Mouse (Mus musculus) liver, embryonic 12.5 days (tissue): ENCODE results near the gene Csf1. TPM values are rescaled to one million over a fixed set of nuclear protein-coding genes. Genes with fewer than 3 reads are reported as not detected.
A peak's percentile ranks its signal among the peaks of the same experiment; 100 is the strongest.

Experiments
- ATAC-seq: fragments of 200-750 bp; cut with Nextera tagmentation; 2 replicates; pipeline ENCODE4 v1.8.0; 2017; ENCODE audit warnings: moderate number of reproducible peaks, mild to moderate bottlenecking, moderate library complexity
- H3K27ac ChIP-seq: fragments of 300-500 bp; sonication (generic); 2 replicates; pipeline ENCODE4 v1.5.1; 2016; ENCODE audit warnings: mild to moderate bottlenecking
- H3K27me3 ChIP-seq: fragments of 300-500 bp; sonication (generic); replicated peaks from 2 replicates; pipeline ENCODE4 v1.6.1; 2016; ENCODE audit warnings: mild to moderate bottlenecking, moderate library complexity
- H3K36me3 ChIP-seq: fragments of 300-500 bp; sonication (generic); 2 replicates; pipeline ENCODE4 v1.6.1; 2016; ENCODE audit warnings: mild to moderate bottlenecking, moderate library complexity
- H3K4me1 ChIP-seq: fragments of 300-500 bp; sonication (generic); 2 replicates; pipeline ENCODE4 v1.6.1; 2016
- H3K4me2 ChIP-seq: fragments of 300-500 bp; sonication (generic); 2 replicates; pipeline ENCODE4 v1.6.1; 2016; ENCODE audit warnings: mild to moderate bottlenecking, moderate library complexity
- H3K4me3 ChIP-seq: fragments of 300-500 bp; sonication (generic); 2 replicates; pipeline ENCODE4 v1.5.1; 2016; ENCODE audit warnings: mild to moderate bottlenecking, moderate library complexity
- H3K9ac ChIP-seq: fragments of 300-500 bp; sonication (generic); 2 replicates; pipeline ENCODE4 v1.6.1; 2016; ENCODE audit warnings: mild to moderate bottlenecking, moderate library complexity
- H3K9me3 ChIP-seq: fragments of 300-500 bp; sonication (generic); replicated peaks from 2 replicates; pipeline ENCODE4 v1.6.1; 2016; ENCODE audit warnings: mild to moderate bottlenecking, moderate library complexity
- WGBS: fragments of 180-500 bp; shearing (Covaris S2); methylation state at CpG from one replicate; pipeline ENCODE4 v1.1.7; 2016; ENCODE audit not compliant: insufficient replicate concordance; 5-methylcytosine and 5-hydroxymethylcytosine counted together
- polyA plus RNA-seq: library from polyadenylated mRNA; unstranded; fragments of >200 nt; fragmentation: Nextera tagmentation; extraction: Ambion mirVana; gene quantifications from 2 replicates; pipeline ENCODE4 v1.2.1, GENCODE M21; 2016

Csf1 gene
- polyA plus RNA-seq, 1 experiment from 2014 or later = 8.7 TPM

- ATAC-seq = no peak
- Histone ChIP-seq H3K36me3 (no peaks in the 10 kb centered on the region), H3K9me3 (no peaks in the 10 kb centered on the region), H3K27ac (no peak overlapping the region), H3K4me2 (no peak overlapping the region), H3K9ac (no peak overlapping the region), H3K4me3 (no peak overlapping the region), H3K4me1 (no peaks in the 10 kb centered on the region), H3K27me3 (peaks cover 53% of the 10 kb centered on the region)
- WGBS = 27% methylated on average over 3 of the region's 3 CpGs
Observed at GRCm38 (mm10) chr3:107775736-107776135, 15.5 kb upstream of the Csf1 start.

GRCm38 (mm10) chr3:107775056-107775455, 14.8 kb upstream of the Csf1 start:
- Histone ChIP-seq H3K9me3 (no peaks in the 10 kb centered on the region), H3K27ac (no peak overlapping the region), H3K27me3 (peaks cover 53% of the 10 kb centered on the region), H3K4me3 (no peak overlapping the region), H3K9ac (no peak overlapping the region), H3K4me2 (no peak overlapping the region), H3K36me3 (no peaks in the 10 kb centered on the region), H3K4me1 (no peaks in the 10 kb centered on the region)
- 31% methylated on average over 5 of the region's 5 CpGs for WGBS
- no peak for ATAC-seq

- no peaks in the 10 kb centered on the region for H3K36me3 ChIP-seq
- no peaks in the 10 kb centered on the region for H3K9me3 ChIP-seq
- no peak overlapping the region for H3K9ac ChIP-seq
- WGBS = 54% methylated on average over 5 of the region's 5 CpGs
- no peak overlapping the region for H3K4me2 ChIP-seq
- H3K4me3 ChIP-seq = no peak overlapping the region
- H3K27ac ChIP-seq = no peak overlapping the region
- peaks cover 45% of the 10 kb centered on the region for H3K27me3 ChIP-seq
- H3K4me1 ChIP-seq = 0 out of 2 replicates have a peak, but pooled peaks cover 5% of the 10 kb centered on the region
- no peak for ATAC-seq
Observed at GRCm38 (mm10) chr3:107772860-107773259, 12.6 kb upstream of the Csf1 start.

- H3K4me3 ChIP-seq = no peak overlapping the region
- peaks cover 28% of the 10 kb centered on the region for H3K27me3 ChIP-seq
- no peak overlapping the region for H3K4me2 ChIP-seq
- peaks cover 11% of the 10 kb centered on the region; the same call in 1 of the 2 replicates for H3K4me1 ChIP-seq
- no peaks in the 10 kb centered on the region for H3K9me3 ChIP-seq
- whole genome bisulfite sequencing = 46% methylated on average over 2 of the region's 2 CpGs
- no peak overlapping the region for H3K27ac ChIP-seq
- H3K36me3 ChIP-seq = no peaks in the 10 kb centered on the region
- no peak overlapping the region for H3K9ac ChIP-seq
- ATAC-seq = no peak
Observed at GRCm38 (mm10) chr3:107769692-107770091, 9.4 kb upstream of the Csf1 start.

- Histone ChIP-seq H3K27me3 (peaks cover 20% of the 10 kb centered on the region; the same call in 1 of the 2 replicates), H3K4me2 (no peak overlapping the region), H3K4me1 (peaks cover 11% of the 10 kb centered on the region; the same call in 1 of the 2 replicates), H3K9ac (no peak overlapping the region), H3K4me3 (no peak overlapping the region), H3K27ac (no peak overlapping the region), H3K9me3 (no peaks in the 10 kb centered on the region), H3K36me3 (no peaks in the 10 kb centered on the region)
- 47% methylated on average over 8 of the region's 8 CpGs for WGBS
- 0 out of 2 replicates have a peak, but pooled peaks have one; percentile 44 for ATAC-seq
Observed at GRCm38 (mm10) chr3:107768104-107768989, 8.1 kb upstream of the Csf1 start.

- H3K4me2 ChIP-seq = no peak overlapping the region
- no peak for ATAC-seq
- H3K27me3 ChIP-seq = peaks cover 24% of the 10 kb centered on the region
- no peak overlapping the region for H3K27ac ChIP-seq
- no peak overlapping the region for H3K9ac ChIP-seq
- H3K4me1 ChIP-seq = peaks cover 11% of the 10 kb centered on the region; the same call in 1 of the 2 replicates
- H3K36me3 ChIP-seq = no peaks in the 10 kb centered on the region
- WGBS = 42% methylated on average over 2 of the region's 2 CpGs
- H3K9me3 ChIP-seq = no peaks in the 10 kb centered on the region
- H3K4me3 ChIP-seq = no peak overlapping the region
Observed at GRCm38 (mm10) chr3:107766804-107767203, 6.5 kb upstream of the Csf1 start.

- H3K9ac ChIP-seq = no peak overlapping the region
- H3K27ac ChIP-seq = no peak overlapping the region
- H3K27me3 ChIP-seq = peaks cover 27% of the 10 kb centered on the region
- WGBS = 51% methylated on average over 2 of the region's 2 CpGs
- H3K4me2 ChIP-seq = no peak overlapping the region
- peaks cover 11% of the 10 kb centered on the region; the same call in 1 of the 2 replicates for H3K4me1 ChIP-seq
- ATAC-seq = no peak
- no peaks in the 10 kb centered on the region for H3K9me3 ChIP-seq
- no peaks in the 10 kb centered on the region for H3K36me3 ChIP-seq
- H3K4me3 ChIP-seq = no peak overlapping the region
Observed at GRCm38 (mm10) chr3:107765979-107766378, 5.7 kb upstream of the Csf1 start.

- Histone ChIP-seq H3K4me1 (peaks cover 20% of the 10 kb centered on the region; the same call in 1 of the 2 replicates), H3K27me3 (peaks cover 52% of the 10 kb centered on the region), H3K4me3 (no peak overlapping the region), H3K27ac (no peak overlapping the region), H3K36me3 (no peaks in the 10 kb centered on the region), H3K4me2 (no peak overlapping the region), H3K9me3 (no peaks in the 10 kb centered on the region), H3K9ac (no peak overlapping the region)
- WGBS = 56% methylated on average over 4 of the region's 4 CpGs
- no peak for ATAC-seq
Observed at GRCm38 (mm10) chr3:107763552-107763951, 3.3 kb upstream of the Csf1 start.

- H3K4me1 ChIP-seq = peaks cover 13% of the 10 kb centered on the region; the same call in 1 of the 2 replicates
- no peak overlapping the region for H3K4me2 ChIP-seq
- ATAC-seq = no peak
- WGBS = 69% methylated on average over 5 of the region's 5 CpGs
- H3K9me3 ChIP-seq = no peaks in the 10 kb centered on the region
- H3K9ac ChIP-seq = no peak overlapping the region
- no peak overlapping the region for H3K4me3 ChIP-seq
- no peaks in the 10 kb centered on the region; the same call in 1 of the 2 replicates for H3K36me3 ChIP-seq
- no peak overlapping the region for H3K27ac ChIP-seq
- H3K27me3 ChIP-seq = peaks cover 61% of the 10 kb centered on the region
Observed at GRCm38 (mm10) chr3:107761446-107761845, 1.2 kb upstream of the Csf1 start.

GRCm38 (mm10) chr3:107760771-107761170, 502 bp upstream of the Csf1 start:
- H3K36me3 ChIP-seq = peaks cover 5% of the 10 kb centered on the region; the same call in 1 of the 2 replicates
- peak overlapping the region; percentile 79 for H3K4me2 ChIP-seq
- no peak for ATAC-seq
- 61% methylated on average over 1 of the region's 1 CpGs for WGBS
- H3K27ac ChIP-seq = no peak overlapping the region
- H3K4me3 ChIP-seq = peak overlapping the region; percentile 63
- no peak overlapping the region for H3K9ac ChIP-seq
- H3K9me3 ChIP-seq = no peaks in the 10 kb centered on the region
- peaks cover 12% of the 10 kb centered on the region; the same call in 1 of the 2 replicates for H3K4me1 ChIP-seq
- peaks cover 60% of the 10 kb centered on the region for H3K27me3 ChIP-seq

- H3K4me1 ChIP-seq = peaks cover 12% of the 10 kb centered on the region; the same call in 1 of the 2 replicates
- peak overlapping the region; percentile 79 for H3K4me2 ChIP-seq
- peak overlapping the region; percentile 63 for H3K4me3 ChIP-seq
- 20% methylated on average over 3 of the region's 3 CpGs for WGBS
- peaks cover 11% of the 10 kb centered on the region for H3K36me3 ChIP-seq
- ATAC-seq = no peak
- no peak overlapping the region for H3K9ac ChIP-seq
- no peak overlapping the region for H3K27ac ChIP-seq
- no peaks in the 10 kb centered on the region for H3K9me3 ChIP-seq
- H3K27me3 ChIP-seq = peaks cover 51% of the 10 kb centered on the region
Observed at GRCm38 (mm10) chr3:107758638-107759037, 1.6 kb downstream of the Csf1 start.

- peaks cover 12% of the 10 kb centered on the region; the same call in 1 of the 2 replicates for H3K4me1 ChIP-seq
- ATAC-seq = no peak
- H3K9me3 ChIP-seq = no peaks in the 10 kb centered on the region
- peak overlapping the region; percentile 79 for H3K4me2 ChIP-seq
- H3K4me3 ChIP-seq = peak overlapping the region; percentile 63; the same call in 1 of the 2 replicates
- peaks cover 16% of the 10 kb centered on the region for H3K36me3 ChIP-seq
- H3K9ac ChIP-seq = no peak overlapping the region
- peaks cover 51% of the 10 kb centered on the region for H3K27me3 ChIP-seq
- no peak overlapping the region for H3K27ac ChIP-seq
- WGBS = 48% methylated on average over 2 of the region's 2 CpGs
Observed at GRCm38 (mm10) chr3:107758176-107758575, 2.1 kb downstream of the Csf1 start.
